Mouse (Mus musculus) liver, adult 2 months (tissue): ENCODE measurements around the gene Gpr161. TPM values are rescaled to one million over a fixed set of nuclear protein-coding genes. Genes with fewer than 3 reads are reported as not detected.
A peak's percentile ranks its signal among the peaks of the same experiment; 100 is the strongest.

Experiments
- DNase-seq: peaks from one replicate; pipeline ENCODE4 v3.0.0-alpha.2; 2011; ENCODE audit warnings: low read depth, low spot score; ENCODE audit errors: extremely low read depth
- H3K27ac ChIP-seq: fragments of 200-500 bp; replicated peaks from 2 replicates; pipeline ENCODE4 v1.5.1; 2012; ENCODE audit warnings: low read depth, mild to moderate bottlenecking, control low read depth, inconsistent platforms, low read length; ENCODE audit not compliant: insufficient read depth
- H3K27me3 ChIP-seq: fragments of 200-500 bp; 2 replicates; pipeline ENCODE4 v1.6.1; 2012; ENCODE audit warnings: mild to moderate bottlenecking, moderate library complexity, low read length, inconsistent platforms; ENCODE audit not compliant: control insufficient read depth, insufficient read depth
- H3K36me3 ChIP-seq: fragments of 200-500 bp; 2 replicates; pipeline ENCODE4 v1.6.1; 2012; ENCODE audit warnings: low read length, inconsistent platforms; ENCODE audit not compliant: control insufficient read depth, insufficient read depth
- H3K4me1 ChIP-seq: fragments of 200-500 bp; 2 replicates; pipeline ENCODE4 v1.6.1; 2011; ENCODE audit warnings: low read length; ENCODE audit not compliant: control insufficient read depth, insufficient read depth
- H3K4me3 ChIP-seq: fragments of 200-500 bp; 2 replicates; pipeline ENCODE4 v1.5.1; 2011; ENCODE audit warnings: low read depth, mild to moderate bottlenecking, control low read depth, low read length, moderate library complexity; ENCODE audit not compliant: insufficient read depth
- H3K79me2 ChIP-seq: fragments of 200-500 bp; 2 replicates; pipeline ENCODE4 v1.6.1; 2012; ENCODE audit warnings: inconsistent platforms, mild to moderate bottlenecking, low read length, moderate library complexity; ENCODE audit not compliant: control insufficient read depth, insufficient read depth
- H3K9ac ChIP-seq: fragments of 200-500 bp; 2 replicates; pipeline ENCODE4 v1.6.1; 2012; ENCODE audit warnings: low read depth, mild to moderate bottlenecking, control low read depth, inconsistent platforms, low read length
- CTCF ChIP-seq: fragments of 200-500 bp; IDR thresholded peaks from 2 replicates; pipeline ENCODE4 v1.5.1; 2011; ENCODE audit warnings: low read depth, low read length, control low read depth
- POLR2A ChIP-seq: fragments of 200-500 bp; IDR thresholded peaks from 2 replicates; pipeline ENCODE4 v1.6.1; 2011; ENCODE audit warnings: low read length, control low read depth; ENCODE audit not compliant: insufficient read depth; ENCODE audit errors: extremely low read depth
- WGBS: fragments of 180-500 bp; shearing (Covaris S2); methylation state at CpG from one replicate; pipeline ENCODE4 v1.1.7; 2018; 5-methylcytosine and 5-hydroxymethylcytosine counted together
- polyA plus RNA-seq: library from polyadenylated mRNA; depleted of rRNA; stranded (reverse); fragments of >200 nt; gene quantifications from 2 replicates; pipeline ENCODE4 v1.2.3, GENCODE M21; 2012
- total RNA-seq: library from RNA; depleted of rRNA; stranded (reverse); fragments of >200 nt; gene quantifications from 2 replicates; pipeline ENCODE4 v1.2.3, GENCODE M21; 2014

Gene Gpr161
- total and polyA plus RNA-seq, 2 experiments = 0.07 to 0.09 TPM

- Histone ChIP-seq H3K4me3 (no peak overlapping the region), H3K4me1 (peaks cover 8% of the 10 kb centered on the region), H3K27ac (no peak overlapping the region), H3K79me2 (no peaks in the 10 kb centered on the region), H3K27me3 (no peaks in the 10 kb centered on the region), H3K9ac (no peak overlapping the region), H3K36me3 (peaks cover 16% of the 10 kb centered on the region)
- TF ChIP-seq POLR2A (no peak), CTCF (no peak)
- no peak for DNase-seq
Observed at GRCm38 (mm10) chr1:165330859-165331258, 35.3 kb downstream of the Gpr161 start.

GRCm38 (mm10) chr1:165332797-165333196 lies 37.2 kb downstream of the Gpr161 start:
- peaks cover 24% of the 10 kb centered on the region for H3K36me3 ChIP-seq
- DNase-seq = no peak

GRCm38 (mm10) chr1:165342126-165342525 lies 46.5 kb downstream of the Gpr161 start:
- no peaks in the 10 kb centered on the region for H3K4me1 ChIP-seq
- H3K27ac ChIP-seq = no peak overlapping the region
- DNase-seq = no peak
- H3K36me3 ChIP-seq = peaks cover 14% of the 10 kb centered on the region
- WGBS = 93% methylated on average over 7 of the region's 7 CpGs
- TF ChIP-seq POLR2A (no peak), CTCF (no peak)
- no peaks in the 10 kb centered on the region; the same call in 1 of the 2 replicates for H3K79me2 ChIP-seq
- H3K27me3 ChIP-seq = no peaks in the 10 kb centered on the region
- no peak overlapping the region for H3K4me3 ChIP-seq
- H3K9ac ChIP-seq = no peak overlapping the region

More at GRCm38 (mm10) chr1:165332797-165333196, 37.2 kb downstream of the Gpr161 start:
- WGBS = 79% methylated on average over 3 of the region's 3 CpGs
- Histone ChIP-seq H3K4me3 (no peak overlapping the region), H3K4me1 (peaks cover 8% of the 10 kb centered on the region), H3K27ac (no peak overlapping the region), H3K79me2 (no peaks in the 10 kb centered on the region), H3K27me3 (no peaks in the 10 kb centered on the region), H3K9ac (no peak overlapping the region)
- TF ChIP-seq CTCF (no peak), POLR2A (no peak)

GRCm38 (mm10) chr1:165344453-165344852 lies 48.9 kb downstream of the Gpr161 start:
- H3K4me1 ChIP-seq = peaks cover 3% of the 10 kb centered on the region; the same call in 1 of the 2 replicates
- WGBS = 92% methylated on average over 4 of the region's 4 CpGs
- peaks cover 10% of the 10 kb centered on the region for H3K36me3 ChIP-seq
- H3K27ac ChIP-seq = no peak overlapping the region
- no peaks in the 10 kb centered on the region for H3K27me3 ChIP-seq
- no peak for TF ChIP-seq POLR2A
- no peak for TF ChIP-seq CTCF
- no peak for DNase-seq
- no peak overlapping the region for H3K9ac ChIP-seq
- H3K4me3 ChIP-seq = no peak overlapping the region
- H3K79me2 ChIP-seq = no peaks in the 10 kb centered on the region; the same call in 1 of the 2 replicates

- H3K4me3 ChIP-seq = no peak overlapping the region
- H3K79me2 ChIP-seq = no peaks in the 10 kb centered on the region; the same call in 1 of the 2 replicates
- DNase-seq = peak; percentile 98
- H3K4me1 ChIP-seq = peaks cover 3% of the 10 kb centered on the region; the same call in 1 of the 2 replicates
- no peak for TF ChIP-seq POLR2A
- TF ChIP-seq CTCF = no peak
- no peak overlapping the region for H3K9ac ChIP-seq
- H3K36me3 ChIP-seq = peaks cover 21% of the 10 kb centered on the region
- H3K27ac ChIP-seq = no peak overlapping the region
- no peaks in the 10 kb centered on the region for H3K27me3 ChIP-seq
Observed at GRCm38 (mm10) chr1:165348627-165349026, 53.0 kb downstream of the Gpr161 start.

GRCm38 (mm10) chr1:165356347-165356746 lies 60.8 kb downstream of the Gpr161 start:
- Histone ChIP-seq H3K9ac (no peak overlapping the region), H3K27me3 (no peaks in the 10 kb centered on the region), H3K4me1 (no peaks in the 10 kb centered on the region), H3K4me3 (no peak overlapping the region), H3K27ac (no peak overlapping the region), H3K79me2 (no peaks in the 10 kb centered on the region), H3K36me3 (peaks cover 9% of the 10 kb centered on the region)
- 40% methylated on average over 2 of the region's 2 CpGs for WGBS
- DNase-seq = no peak
- no peak for TF ChIP-seq POLR2A
- no peak for TF ChIP-seq CTCF
